Mouse (Mus musculus): ENCODE measurements around the gene Bnc1. TPM values are rescaled to one million over a fixed set of nuclear protein-coding genes. Genes with fewer than 3 reads are reported as not detected.

Gene Bnc1
- total and polyA plus RNA-seq, 3 experiments, result 0.11 TPM; not detected in 2

DNA sequence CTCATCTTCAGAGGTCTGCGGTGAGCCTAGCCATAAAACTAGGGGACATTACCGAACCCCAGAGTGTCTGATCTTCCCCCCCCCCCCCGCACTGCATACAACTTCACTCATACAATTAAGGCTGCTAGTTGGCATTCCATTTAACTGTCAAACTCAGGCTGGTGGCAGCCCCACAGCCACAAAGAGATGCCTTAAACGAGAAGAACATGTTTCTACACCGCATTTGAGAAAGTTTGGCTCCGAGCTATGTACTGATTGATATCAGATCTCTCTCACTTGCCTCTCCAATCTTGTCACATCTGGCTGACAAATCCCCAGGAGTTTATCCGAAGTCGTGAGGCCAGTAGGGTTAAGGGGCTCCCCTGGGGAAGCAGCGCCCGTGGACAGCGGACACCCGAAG lies 976 bp downstream of the Bnc1 start:
- H3K4me3 ChIP-seq (ENCODE audit: low read depth, low read length), result no peak overlapping the region
- peaks cover 9% of the 10 kb centered on the region; the same call in 1 of the 2 replicates for H3K27me3 ChIP-seq (ENCODE audit: insufficient read depth, low read length)

DNA sequence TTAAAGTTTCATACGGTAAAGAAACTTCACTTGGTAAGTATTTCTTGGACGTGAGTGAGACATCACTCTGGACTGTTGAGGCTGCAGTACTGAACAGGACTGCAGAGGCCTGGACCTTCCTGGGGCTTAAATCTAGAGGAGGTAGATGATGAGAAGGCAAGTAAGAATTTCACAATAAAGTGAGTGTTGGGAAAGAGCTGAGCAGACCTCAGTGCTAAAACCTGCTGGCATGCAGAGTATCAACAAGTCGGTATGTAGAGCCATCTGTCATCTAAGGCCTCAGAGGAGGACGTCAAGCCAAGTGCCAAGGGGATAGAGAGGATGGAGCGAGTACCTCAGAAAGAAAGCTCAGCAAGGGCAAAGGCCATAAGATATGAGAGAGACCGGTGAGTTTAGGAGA lies 8.4 kb downstream of the Bnc1 start:
- no peak for TF ChIP-seq CTCF (IDR thresholded peaks at IDR 0.05; ENCODE audit: low read depth, low read length)
- no peak for TF ChIP-seq GATA1 (IDR thresholded peaks at IDR 0.05; ENCODE audit: borderline replicate concordance, low read length)
- TF ChIP-seq GATA2 (IDR thresholded peaks at IDR 0.05; ENCODE audit: borderline replicate concordance, low read depth, low read length), result no peak
- TF ChIP-seq POLR2AphosphoS5 (IDR thresholded peaks at IDR 0.05; ENCODE audit: insufficient replicate concordance, low read depth, low read length), result no peak
- no peak for TF ChIP-seq TAL1 (conservative IDR thresholded peaks at IDR 0.05; ENCODE audit: low read depth, low read length)
- H3K4me3 ChIP-seq (ENCODE audit: low read depth, low read length), result no peak overlapping the region
- H3K27me3 ChIP-seq (ENCODE audit: insufficient read depth, low read length), result peaks cover 3% of the 10 kb centered on the region; the same call in 1 of the 2 replicates
- no peaks in the 10 kb centered on the region for H3K9me3 ChIP-seq (replicated peaks)
- ATAC-seq (ENCODE audit: extremely low read depth, insufficient number of reproducible peaks, low FRiP score, poor library complexity, severe bottlenecking) (no peak), DNase-seq (ENCODE audit: low spot score) (no peak)
- H3K36me3 ChIP-seq (replicated peaks), result no peaks in the 10 kb centered on the region
- H3K4me1 ChIP-seq (ENCODE audit: insufficient read depth, low read depth, low read length), result no peaks in the 10 kb centered on the region

More for the DNA sequence above, 976 bp downstream of the Bnc1 start:
- H3K36me3 ChIP-seq (replicated peaks), result no peaks in the 10 kb centered on the region
- H3K9me3 ChIP-seq (replicated peaks), result peaks cover 12% of the 10 kb centered on the region
- TF ChIP-seq GATA2 (IDR thresholded peaks at IDR 0.05; ENCODE audit: borderline replicate concordance, low read depth, low read length) (no peak), POLR2AphosphoS5 (IDR thresholded peaks at IDR 0.05; ENCODE audit: insufficient replicate concordance, low read depth, low read length) (no peak), TAL1 (conservative IDR thresholded peaks at IDR 0.05; ENCODE audit: low read depth, low read length) (no peak), GATA1 (IDR thresholded peaks at IDR 0.05; ENCODE audit: borderline replicate concordance, low read length) (no peak), CTCF (IDR thresholded peaks at IDR 0.05; ENCODE audit: low read depth, low read length) (no peak)
- ATAC-seq (ENCODE audit: extremely low read depth, insufficient number of reproducible peaks, low FRiP score, poor library complexity, severe bottlenecking) (no peak), DNase-seq (ENCODE audit: low spot score) (no peak)
- H3K4me1 ChIP-seq (ENCODE audit: insufficient read depth, low read depth, low read length), result no peaks in the 10 kb centered on the region

DNA sequence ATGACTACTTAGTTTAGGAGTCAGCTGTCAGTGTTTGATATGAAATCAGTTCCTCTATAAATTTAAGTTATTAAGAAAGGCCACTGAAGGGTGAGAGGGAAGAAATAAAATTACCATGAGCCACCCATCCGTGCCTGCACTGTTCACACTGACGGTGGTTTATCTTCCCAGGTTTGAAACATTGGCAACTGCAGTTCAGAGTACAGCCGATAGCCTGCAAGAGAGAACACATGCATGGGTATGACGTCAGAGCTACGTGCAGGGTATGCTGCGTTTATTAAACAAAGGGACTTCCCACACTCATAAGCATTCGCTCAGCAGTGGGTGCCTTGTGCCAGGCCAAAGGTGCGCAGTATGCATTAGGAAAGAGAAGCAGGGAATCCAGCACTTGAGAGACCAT lies 13.8 kb downstream of the Bnc1 start:
- Histone ChIP-seq H3K9me3 (replicated peaks) (no peaks in the 10 kb centered on the region), H3K27me3 (ENCODE audit: insufficient read depth, low read length) (no peaks in the 10 kb centered on the region), H3K4me1 (ENCODE audit: insufficient read depth, low read depth, low read length) (no peaks in the 10 kb centered on the region), H3K4me3 (ENCODE audit: low read depth, low read length) (no peak overlapping the region), H3K36me3 (replicated peaks) (no peaks in the 10 kb centered on the region)
- no peak for ATAC-seq (ENCODE audit: extremely low read depth, insufficient number of reproducible peaks, low FRiP score, poor library complexity, severe bottlenecking)
- no peak for DNase-seq (ENCODE audit: low spot score)
- TF ChIP-seq GATA2 (IDR thresholded peaks at IDR 0.05; ENCODE audit: borderline replicate concordance, low read depth, low read length) (no peak), POLR2AphosphoS5 (IDR thresholded peaks at IDR 0.05; ENCODE audit: insufficient replicate concordance, low read depth, low read length) (no peak), TAL1 (conservative IDR thresholded peaks at IDR 0.05; ENCODE audit: low read depth, low read length) (no peak), CTCF (IDR thresholded peaks at IDR 0.05; ENCODE audit: low read depth, low read length) (no peak), GATA1 (IDR thresholded peaks at IDR 0.05; ENCODE audit: borderline replicate concordance, low read length) (no peak)

DNA sequence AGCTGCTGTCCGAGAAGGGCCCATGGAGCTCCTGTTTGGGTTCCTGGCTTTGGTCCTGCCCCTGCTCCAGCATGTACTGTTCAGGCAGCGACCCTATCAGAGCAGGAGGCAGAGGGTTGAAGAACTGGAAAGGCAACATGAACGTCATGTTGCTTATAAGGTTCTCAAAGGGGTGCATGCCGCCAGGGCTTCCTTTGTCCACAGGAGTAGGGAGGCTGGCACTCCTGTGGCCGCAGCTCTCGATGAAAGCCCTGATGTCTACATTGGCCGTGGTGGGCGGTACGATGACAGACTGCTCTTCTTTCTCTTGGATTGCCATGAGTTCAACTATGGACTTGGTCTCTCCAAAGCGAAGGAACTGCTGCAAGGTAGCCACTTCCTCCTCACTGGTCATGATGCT lies 17.5 kb downstream of the Bnc1 start:
- no peaks in the 10 kb centered on the region for H3K27me3 ChIP-seq (ENCODE audit: insufficient read depth, low read length)
- H3K4me1 ChIP-seq (ENCODE audit: insufficient read depth, low read depth, low read length), result no peaks in the 10 kb centered on the region

DNA sequence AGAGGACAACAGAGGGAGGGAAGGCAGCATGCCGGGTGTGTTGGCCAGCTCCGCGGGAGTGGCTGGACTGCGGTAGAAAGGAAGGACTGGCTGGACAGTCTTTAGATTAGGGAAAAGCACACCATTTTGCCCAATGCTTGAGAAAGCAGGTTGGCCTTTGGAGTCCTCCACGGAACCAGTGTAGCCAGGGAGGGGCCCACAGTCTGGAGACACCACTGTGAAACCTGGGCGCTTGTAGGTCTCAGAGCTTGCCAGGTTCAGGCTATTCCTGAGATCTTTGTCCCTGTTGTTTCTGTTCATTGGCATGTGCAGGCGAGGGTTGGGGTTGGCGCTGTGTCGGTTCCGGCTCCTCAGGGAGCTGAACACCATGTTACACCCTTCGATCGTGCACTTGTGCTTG lies 18.2 kb downstream of the Bnc1 start:
- no peak overlapping the region for H3K4me3 ChIP-seq (ENCODE audit: low read depth, low read length)
- H3K36me3 ChIP-seq (replicated peaks), result no peaks in the 10 kb centered on the region
- H3K9me3 ChIP-seq (replicated peaks), result no peaks in the 10 kb centered on the region
- no peak for TF ChIP-seq GATA1 (IDR thresholded peaks at IDR 0.05; ENCODE audit: borderline replicate concordance, low read length)
- no peak for TF ChIP-seq TAL1 (conservative IDR thresholded peaks at IDR 0.05; ENCODE audit: low read depth, low read length)
- TF ChIP-seq GATA2 (IDR thresholded peaks at IDR 0.05; ENCODE audit: borderline replicate concordance, low read depth, low read length), result no peak
- TF ChIP-seq POLR2AphosphoS5 (IDR thresholded peaks at IDR 0.05; ENCODE audit: insufficient replicate concordance, low read depth, low read length), result no peak
- TF ChIP-seq CTCF (IDR thresholded peaks at IDR 0.05; ENCODE audit: low read depth, low read length), result no peak
- no peak for DNase-seq (ENCODE audit: low spot score)
- H3K4me1 ChIP-seq (ENCODE audit: insufficient read depth, low read depth, low read length), result peaks cover under 1% of the 10 kb centered on the region; the same call in 1 of the 2 replicates
- no peak for ATAC-seq (ENCODE audit: extremely low read depth, insufficient number of reproducible peaks, low FRiP score, poor library complexity, severe bottlenecking)
- H3K27me3 ChIP-seq (ENCODE audit: insufficient read depth, low read length), result no peaks in the 10 kb centered on the region

More for the DNA sequence above, 17.5 kb downstream of the Bnc1 start:
- ATAC-seq (ENCODE audit: extremely low read depth, insufficient number of reproducible peaks, low FRiP score, poor library complexity, severe bottlenecking), result no peak
- no peaks in the 10 kb centered on the region for H3K9me3 ChIP-seq (replicated peaks)
- no peaks in the 10 kb centered on the region for H3K36me3 ChIP-seq (replicated peaks)
- no peak for TF ChIP-seq CTCF (IDR thresholded peaks at IDR 0.05; ENCODE audit: low read depth, low read length)
- TF ChIP-seq GATA2 (IDR thresholded peaks at IDR 0.05; ENCODE audit: borderline replicate concordance, low read depth, low read length), result no peak
- no peak for TF ChIP-seq POLR2AphosphoS5 (IDR thresholded peaks at IDR 0.05; ENCODE audit: insufficient replicate concordance, low read depth, low read length)
- TF ChIP-seq TAL1 (conservative IDR thresholded peaks at IDR 0.05; ENCODE audit: low read depth, low read length), result no peak
- no peak for TF ChIP-seq GATA1 (IDR thresholded peaks at IDR 0.05; ENCODE audit: borderline replicate concordance, low read length)
- DNase-seq (ENCODE audit: low spot score), result no peak
- no peak overlapping the region for H3K4me3 ChIP-seq (ENCODE audit: low read depth, low read length)

DNA sequence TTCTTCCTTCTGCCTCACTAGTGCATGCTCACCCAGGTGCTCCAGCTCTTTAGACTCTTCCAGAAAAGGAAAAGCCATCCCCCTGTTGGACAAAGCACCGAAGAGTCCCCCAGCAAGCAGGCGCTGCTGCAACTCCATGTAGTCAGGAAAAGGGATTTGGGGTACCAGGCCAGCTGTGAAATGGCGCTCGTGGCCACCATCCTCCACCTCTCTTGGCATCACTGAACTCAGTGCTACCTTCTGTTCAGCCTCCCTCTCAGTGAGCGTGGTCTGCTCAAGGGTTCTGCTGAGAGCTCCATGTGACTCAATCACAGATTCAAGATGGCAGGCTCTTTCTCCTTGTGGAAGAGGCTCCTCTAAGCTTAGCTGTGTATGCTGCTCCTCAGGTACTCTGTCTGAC lies 18.8 kb downstream of the Bnc1 start:
- H3K4me3 ChIP-seq (ENCODE audit: low read depth, low read length), result no peak overlapping the region
- TF ChIP-seq POLR2AphosphoS5 (IDR thresholded peaks at IDR 0.05; ENCODE audit: insufficient replicate concordance, low read depth, low read length), result no peak
- no peak for TF ChIP-seq GATA1 (IDR thresholded peaks at IDR 0.05; ENCODE audit: borderline replicate concordance, low read length)
- no peak for TF ChIP-seq GATA2 (IDR thresholded peaks at IDR 0.05; ENCODE audit: borderline replicate concordance, low read depth, low read length)
- no peak for TF ChIP-seq TAL1 (conservative IDR thresholded peaks at IDR 0.05; ENCODE audit: low read depth, low read length)
- TF ChIP-seq CTCF (IDR thresholded peaks at IDR 0.05; ENCODE audit: low read depth, low read length), result no peak
- H3K9me3 ChIP-seq (replicated peaks), result no peaks in the 10 kb centered on the region
- H3K27me3 ChIP-seq (ENCODE audit: insufficient read depth, low read length), result no peaks in the 10 kb centered on the region
- no peaks in the 10 kb centered on the region for H3K36me3 ChIP-seq (replicated peaks)
- peaks cover 3% of the 10 kb centered on the region; the same call in 1 of the 2 replicates for H3K4me1 ChIP-seq (ENCODE audit: insufficient read depth, low read depth, low read length)
- DNase-seq (ENCODE audit: low spot score) (no peak), ATAC-seq (ENCODE audit: extremely low read depth, insufficient number of reproducible peaks, low FRiP score, poor library complexity, severe bottlenecking) (no peak)
